Mouse (Mus musculus): ENCODE measurements around the gene Fam161b. TPM values are rescaled to one million over a fixed set of nuclear protein-coding genes. Genes with fewer than 3 reads are reported as not detected.

Fam161b gene
- under 1 TPM; 0.47 to 0.49 TPM for total RNA-seq (2021)
- long read RNA-seq, experiment 1, result 0 reads
- long read RNA-seq, experiment 2, result 0 reads

DNA sequence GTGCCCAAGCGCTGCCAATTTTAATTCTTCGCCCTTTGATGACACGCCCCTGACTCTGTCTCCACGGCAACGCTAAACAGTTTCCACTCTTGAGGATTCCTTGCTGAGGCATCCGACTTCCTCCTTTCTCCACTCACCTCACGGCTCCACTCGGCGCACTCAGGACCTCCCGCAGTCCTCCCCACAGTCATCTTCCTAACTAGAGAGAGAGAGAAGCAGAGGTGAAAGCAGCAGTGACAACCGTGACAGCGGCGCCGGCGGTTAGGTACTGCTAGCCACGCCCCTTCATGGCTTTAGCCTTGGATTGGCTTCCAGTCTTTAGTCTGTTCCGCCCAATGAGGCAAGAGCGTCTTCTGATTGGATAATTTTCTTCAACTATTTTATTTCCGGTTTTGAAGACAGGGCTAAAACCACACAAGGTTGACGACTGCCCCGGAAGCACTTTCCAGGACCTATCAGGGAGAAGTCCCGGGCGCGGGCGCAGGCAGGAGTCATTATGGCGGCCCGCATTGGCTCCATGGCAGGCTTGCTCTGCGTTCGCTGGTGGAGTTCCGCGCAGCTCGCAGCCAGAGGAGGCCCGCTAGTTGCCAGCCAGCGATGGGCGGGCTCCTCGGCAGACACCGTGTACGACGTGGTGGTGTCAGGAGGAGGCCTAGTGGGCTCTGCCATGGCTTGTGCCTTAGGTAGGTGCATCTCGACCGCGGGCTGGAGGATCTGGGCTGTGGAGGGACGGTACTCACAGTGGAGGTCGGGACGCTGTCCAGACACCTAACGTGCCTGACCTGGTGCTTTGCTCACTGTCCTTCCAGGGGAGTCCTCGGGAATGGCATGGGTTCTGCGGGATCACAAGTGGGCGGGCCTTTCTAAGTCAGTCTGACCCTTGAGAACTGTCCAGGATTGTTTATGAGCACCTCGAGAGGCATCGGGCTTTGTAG is at the start of gene Fam161b, which contains the start of gene Coq6:
TSS of gene Fam161b (minus strand) at position 279 of the 935 bp plus-strand sequence.
TSS of gene Coq6 (plus strand) at position 103 of the 935 bp plus-strand sequence.
- intact Hi-C loops (cut with DNase I; ENCODE audit: low total_unique reads), result no loop called here
- peak; percentile 95 for DNase-seq

DNA sequence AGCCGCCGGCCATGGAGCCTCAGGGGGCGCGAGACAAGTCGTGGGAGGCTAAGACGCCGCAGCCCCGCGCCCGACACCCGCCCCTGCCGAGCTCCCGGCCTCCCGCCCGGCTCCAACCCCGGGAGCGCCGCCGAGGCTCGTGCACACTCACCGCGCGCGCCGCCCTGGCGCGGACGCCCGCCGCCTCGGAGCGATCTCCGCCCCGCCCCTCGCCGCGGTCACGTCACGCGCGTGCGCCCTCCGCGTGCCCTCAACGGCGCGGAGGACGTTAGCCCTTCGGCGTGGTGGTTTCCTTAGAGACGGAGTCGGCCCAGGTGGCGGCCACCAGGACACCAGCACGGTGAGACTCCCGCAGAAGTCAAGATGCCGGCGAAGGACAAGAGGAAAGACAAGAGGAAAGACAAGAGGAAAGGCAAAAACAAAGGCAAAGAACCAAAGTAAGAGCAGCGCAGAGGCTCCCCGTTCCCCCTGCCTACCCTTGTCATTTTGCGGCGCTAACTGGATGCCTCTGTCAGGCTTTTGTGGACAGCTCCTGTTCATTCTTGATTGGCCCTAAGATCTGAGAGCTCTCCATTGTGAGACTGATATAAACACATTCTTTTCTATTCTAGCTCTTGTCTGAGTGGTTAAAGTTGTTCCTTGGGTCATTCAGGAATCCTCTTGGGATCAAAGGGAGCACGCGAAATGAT is 47.3 kb upstream of the Fam161b start, which contains the start of the genes Entpd5 and Bbof1:
TSS of gene Entpd5 (minus strand) at position 211 of the 689 bp plus-strand sequence.
TSS of gene Bbof1 (plus strand) at position 253 of the 689 bp plus-strand sequence.
- DNase-seq, result peak; percentile 90
- intact Hi-C loops (cut with DNase I; ENCODE audit: low total_unique reads), result no loop called here

GRCm38 (mm10) chr12:84407874-84408818 is 46.5 kb upstream of the Fam161b start:
- intact Hi-C loops (cut with DNase I; ENCODE audit: low total_unique reads), result no loop called here

DNA sequence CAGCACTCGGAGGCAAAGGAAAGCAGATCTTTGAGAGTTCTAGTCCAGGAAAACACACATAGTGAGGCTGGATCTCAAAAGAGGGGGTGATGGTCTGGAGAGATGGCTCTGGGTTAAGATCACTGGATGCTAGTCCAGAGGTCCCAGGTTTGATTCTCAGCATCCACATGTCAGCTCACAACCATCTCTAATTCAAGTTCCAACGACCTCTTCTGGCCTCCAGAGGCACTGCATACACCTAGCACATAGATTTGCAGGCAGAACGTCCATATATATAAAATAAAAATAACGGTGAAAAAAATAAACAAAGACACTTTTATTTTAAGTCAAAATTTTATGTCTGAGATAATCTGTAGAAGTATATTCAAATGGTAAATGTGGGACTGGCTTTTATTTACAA is 45.6 kb upstream of the Fam161b start:
- no peak for DNase-seq
- intact Hi-C loops (cut with DNase I; ENCODE audit: low total_unique reads), result no loop called here

More at GRCm38 (mm10) chr12:84407874-84408818, 46.5 kb upstream of the Fam161b start:
- DNase-seq, result no peak

- intact Hi-C loops (cut with DNase I; ENCODE audit: low total_unique reads), result no loop called here
Measured at GRCm38 (mm10) chr12:84404541-84404940, 42.9 kb upstream of the Fam161b start.

GRCm38 (mm10) chr12:84402923-84403322 is 41.3 kb upstream of the Fam161b start:
- DNase-seq, result no peak
- intact Hi-C loops (cut with DNase I; ENCODE audit: low total_unique reads), result no loop called here

More at GRCm38 (mm10) chr12:84404541-84404940, 42.9 kb upstream of the Fam161b start:
- no peak for DNase-seq

DNA sequence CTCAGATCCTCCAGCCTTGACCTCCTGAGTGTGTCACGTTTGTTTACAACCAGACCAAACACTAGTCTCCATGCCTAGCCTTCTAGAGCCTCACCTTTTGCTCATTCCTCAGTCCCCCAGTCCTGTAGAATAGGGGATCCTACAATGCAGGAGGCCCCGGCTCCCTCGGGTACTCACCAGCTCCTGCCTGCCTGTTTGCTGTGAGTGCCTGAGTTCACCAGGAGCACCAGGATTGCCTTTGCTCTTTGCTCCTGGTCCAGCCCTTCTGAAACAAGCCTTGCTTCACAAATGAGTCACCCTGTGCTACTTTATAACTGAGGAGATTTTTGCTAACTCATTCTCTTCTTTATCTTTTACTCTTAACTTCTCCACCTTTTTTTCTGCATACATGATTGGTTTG is 39.0 kb upstream of the Fam161b start:
- DNase-seq, result no peak
- intact Hi-C loops (cut with DNase I; ENCODE audit: low total_unique reads), result no loop called here

- intact Hi-C loops (cut with DNase I; ENCODE audit: low total_unique reads), result no loop called here
- DNase-seq, result no peak
Measured at GRCm38 (mm10) chr12:84400068-84400467, 38.4 kb upstream of the Fam161b start.

GRCm38 (mm10) chr12:84399663-84400062 is 38.0 kb upstream of the Fam161b start:
- intact Hi-C loops (cut with DNase I; ENCODE audit: low total_unique reads), result no loop called here

DNA sequence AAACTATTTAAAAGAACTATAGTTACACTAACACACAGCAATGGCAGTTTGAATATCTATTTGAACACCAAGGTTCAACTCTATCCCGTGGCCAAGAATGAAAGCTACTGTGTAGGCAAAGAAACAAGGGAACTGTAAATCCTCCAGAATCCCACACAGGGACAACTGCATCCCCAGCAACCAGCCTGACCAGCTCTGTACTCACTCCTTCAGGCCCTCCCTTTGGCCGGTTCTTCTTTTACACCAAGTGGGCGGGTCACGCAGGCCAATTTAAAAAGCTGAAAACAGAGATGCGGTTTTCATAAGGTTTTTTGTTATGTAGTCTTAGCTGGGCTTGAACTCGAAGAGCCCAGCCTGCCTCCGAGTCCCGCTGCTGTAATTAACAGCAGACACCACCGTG is 37.5 kb upstream of the Fam161b start:
- intact Hi-C loops (cut with DNase I; ENCODE audit: low total_unique reads), result no loop called here
- DNase-seq, result no peak

More at GRCm38 (mm10) chr12:84399663-84400062, 38.0 kb upstream of the Fam161b start:
- DNase-seq, result no peak

DNA sequence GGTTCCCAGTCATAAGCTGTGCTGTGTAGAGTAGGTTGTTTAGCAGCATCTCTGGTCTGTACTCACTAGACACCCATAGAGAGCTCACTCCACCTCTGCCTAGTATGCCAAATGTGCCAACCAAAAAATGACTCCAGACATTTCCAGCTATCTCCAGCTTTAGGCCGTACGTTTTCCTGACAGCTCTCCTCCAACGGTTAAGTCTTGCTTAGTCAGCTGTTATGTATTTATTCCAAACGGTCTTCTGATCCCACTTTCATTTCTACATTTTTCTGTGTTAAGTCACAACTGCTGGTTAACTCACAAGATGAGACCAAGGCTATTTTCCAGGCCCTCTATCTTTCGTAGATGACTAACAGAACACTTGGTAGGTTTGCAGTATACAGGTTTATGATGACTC is 37.0 kb upstream of the Fam161b start:
- intact Hi-C loops (cut with DNase I; ENCODE audit: low total_unique reads), result no loop called here
- no peak for DNase-seq

DNA sequence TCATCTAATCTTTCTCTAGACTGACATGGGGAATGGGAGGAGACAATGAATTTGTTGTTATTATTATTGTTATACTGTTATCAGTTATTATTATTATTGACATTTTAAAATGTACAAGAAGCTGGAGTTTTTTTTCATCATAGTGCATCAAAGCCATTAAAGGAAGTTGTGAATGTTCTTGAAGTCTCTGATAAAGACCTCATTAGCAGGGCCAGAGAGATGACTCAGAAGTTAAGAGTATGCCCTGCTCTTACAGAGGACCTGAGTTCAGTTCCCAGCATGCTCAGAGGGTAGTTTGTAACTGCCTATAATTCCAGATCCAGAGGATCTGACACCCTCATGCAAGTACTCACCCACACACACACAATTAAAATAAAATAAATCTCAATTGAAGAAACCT is 36.1 kb upstream of the Fam161b start:
- DNase-seq, result no peak
- intact Hi-C loops (cut with DNase I; ENCODE audit: low total_unique reads), result no loop called here

- intact Hi-C loops (cut with DNase I; ENCODE audit: low total_unique reads), result no loop called here
- DNase-seq, result no peak
Measured at GRCm38 (mm10) chr12:84396947-84397679, 35.5 kb upstream of the Fam161b start.

- intact Hi-C loops (cut with DNase I; ENCODE audit: low total_unique reads), result no loop called here
- no peak for DNase-seq
Measured at GRCm38 (mm10) chr12:84393847-84394246, 32.2 kb upstream of the Fam161b start.

- DNase-seq, result no peak
- intact Hi-C loops (cut with DNase I; ENCODE audit: low total_unique reads), result no loop called here
Measured at GRCm38 (mm10) chr12:84392681-84393080, 31.0 kb upstream of the Fam161b start.

DNA sequence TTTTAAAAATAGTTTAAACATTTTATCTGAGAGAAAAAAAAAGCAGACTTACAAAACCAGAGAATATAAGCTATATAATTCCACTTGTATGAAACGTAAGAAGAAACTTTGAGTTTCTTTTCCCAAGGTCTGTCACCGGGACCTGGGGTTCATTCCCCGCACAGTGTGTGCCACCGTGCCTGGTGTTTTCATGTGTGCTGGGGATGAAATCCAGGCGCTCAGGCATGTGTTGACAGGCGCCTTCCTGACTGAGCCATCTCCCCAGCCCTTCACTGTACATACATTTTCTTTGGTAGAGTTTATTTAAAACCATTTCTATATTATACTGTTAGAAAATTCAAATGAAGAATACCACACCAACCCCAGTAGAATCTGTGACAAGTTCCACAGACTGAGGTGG is 28.7 kb upstream of the Fam161b start:
- intact Hi-C loops (cut with DNase I; ENCODE audit: low total_unique reads), result no loop called here
- no peak for DNase-seq

DNA sequence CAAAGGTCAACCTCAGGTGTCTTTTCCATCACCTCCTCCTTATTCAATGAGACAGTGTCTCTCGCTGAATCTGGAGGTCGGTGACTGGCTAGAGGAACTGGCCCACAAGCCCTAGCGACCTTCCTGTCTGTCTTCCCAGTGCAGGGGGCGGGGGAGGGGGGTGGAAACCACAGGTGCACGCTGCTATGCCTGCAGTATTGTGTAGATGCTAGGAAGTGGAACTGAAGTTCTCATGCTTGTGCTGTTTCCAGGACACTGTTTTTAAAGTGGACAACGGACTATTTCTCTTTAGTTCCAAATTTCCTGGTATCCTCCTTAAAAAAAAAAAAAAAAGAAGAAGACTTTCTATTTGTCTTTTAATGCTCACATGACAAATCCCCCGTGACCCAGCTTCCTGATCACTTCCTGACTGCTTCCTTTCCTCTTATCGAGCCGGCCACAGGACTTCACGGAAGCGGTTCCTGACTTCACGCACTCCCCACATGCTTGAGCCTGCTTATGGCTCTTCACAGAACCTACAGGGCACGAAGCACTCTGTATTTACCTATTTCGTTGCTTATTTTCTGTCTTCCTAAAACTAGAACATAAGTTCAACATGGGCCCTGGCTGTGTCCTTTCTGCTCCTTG is 27.3 kb upstream of the Fam161b start:
- DNase-seq, result no peak
- intact Hi-C loops (cut with DNase I; ENCODE audit: low total_unique reads), result no loop called here

DNA sequence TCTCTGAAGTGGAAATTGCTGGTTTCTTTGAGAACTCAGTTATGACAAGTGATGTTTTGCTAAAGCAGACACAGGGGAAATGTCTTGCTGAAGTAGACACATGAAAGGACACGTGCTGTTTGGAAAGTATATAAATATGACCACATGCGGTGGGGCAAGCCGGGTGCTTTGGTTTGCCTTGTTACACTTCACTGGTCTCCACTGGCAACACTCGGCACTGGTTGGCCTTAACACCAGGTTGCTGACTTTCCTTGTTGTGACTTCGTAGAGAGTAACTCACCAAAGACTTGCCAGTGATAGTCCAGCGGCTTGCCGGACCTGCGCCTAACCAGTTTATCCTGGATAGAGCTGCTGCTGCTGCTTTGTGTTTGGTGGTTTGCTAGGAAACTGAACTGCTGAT is 26.5 kb upstream of the Fam161b start:
- DNase-seq, result no peak
- intact Hi-C loops (cut with DNase I; ENCODE audit: low total_unique reads), result no loop called here

Measured in gastrocnemius, postnatal 14 days (tissue).